Mouse (Mus musculus): ENCODE measurements around the gene Hic1. TPM values are rescaled to one million over a fixed set of nuclear protein-coding genes. Genes with fewer than 3 reads are reported as not detected.

The Hic1 gene
- total RNA-seq, 2 experiments from 2014 or later: 5.0 to 5.2 TPM

DNA sequence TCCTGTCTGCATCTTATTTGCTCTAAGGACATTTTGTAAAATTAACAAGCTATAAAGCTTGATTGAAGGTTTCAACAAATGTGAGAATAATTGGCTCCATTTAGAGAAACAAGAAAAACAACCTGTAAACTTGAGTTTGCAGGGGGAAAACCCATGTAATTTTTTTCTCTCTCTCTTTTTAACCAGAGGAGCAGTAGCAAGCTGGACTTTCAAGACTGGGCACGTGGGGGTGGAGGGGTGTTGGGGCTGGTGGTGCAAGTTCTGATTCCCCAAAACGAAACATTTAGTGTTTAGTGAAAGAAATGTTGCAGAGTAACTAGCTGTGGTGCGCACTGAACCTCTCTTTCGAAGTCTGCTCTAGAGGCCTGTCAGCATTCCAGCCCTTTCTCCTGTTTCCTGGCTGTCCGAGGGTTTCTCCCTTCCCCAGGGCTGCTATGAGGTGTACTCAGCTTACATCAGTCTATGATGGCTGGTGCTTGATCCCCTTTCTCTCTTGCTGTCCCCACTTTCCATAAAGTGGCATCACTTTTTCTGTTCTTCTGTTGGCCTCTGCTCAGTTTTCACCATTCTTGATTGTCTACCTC lies 34.7 kb downstream of the Hic1 start:
- intact Hi-C loops (cut with DNase I): no loop called here
- DNase-seq (ENCODE audit: low spot score in 2 of 2): no peak

GRCm38 (mm10) chr11:75133951-75134350 lies 35.4 kb downstream of the Hic1 start:
- DNase-seq (ENCODE audit: low spot score in 2 of 2): no peak
- intact Hi-C loops (cut with DNase I): no loop called here

- intact Hi-C loops (cut with DNase I): no loop called here
- DNase-seq (ENCODE audit: low spot score in 2 of 2): no peak
These were observed 35.9 kb downstream of the Hic1 start for GRCm38 (mm10) chr11:75133391-75133790.

- intact Hi-C loops (cut with DNase I): no loop called here
- DNase-seq (ENCODE audit: low spot score in 2 of 2): peak; percentile 49 to 56
These were observed 37.0 kb downstream of the Hic1 start for GRCm38 (mm10) chr11:75132278-75132677.

DNA sequence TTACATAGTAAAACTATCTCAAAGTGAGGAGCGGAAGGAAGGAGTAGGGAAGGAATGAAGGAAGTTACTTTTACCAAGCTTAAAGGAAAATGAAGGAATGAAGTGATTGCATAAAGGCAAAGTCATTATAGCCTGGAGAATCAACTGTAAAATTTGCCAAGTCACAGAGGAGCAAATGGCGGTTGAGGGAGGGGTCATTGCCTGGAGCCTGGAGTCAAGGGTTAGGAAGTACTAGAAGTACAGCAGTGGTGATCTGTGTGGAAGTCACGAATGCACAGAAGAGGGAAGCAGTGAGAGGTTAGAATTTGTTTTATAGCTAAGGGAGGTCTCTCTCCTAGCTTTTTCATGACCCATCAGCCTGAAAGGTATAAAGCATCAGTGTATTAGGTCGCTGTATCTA lies 38.0 kb downstream of the Hic1 start:
- intact Hi-C loops (cut with DNase I): no loop called here
- DNase-seq (ENCODE audit: low spot score in 2 of 2): no peak

DNA sequence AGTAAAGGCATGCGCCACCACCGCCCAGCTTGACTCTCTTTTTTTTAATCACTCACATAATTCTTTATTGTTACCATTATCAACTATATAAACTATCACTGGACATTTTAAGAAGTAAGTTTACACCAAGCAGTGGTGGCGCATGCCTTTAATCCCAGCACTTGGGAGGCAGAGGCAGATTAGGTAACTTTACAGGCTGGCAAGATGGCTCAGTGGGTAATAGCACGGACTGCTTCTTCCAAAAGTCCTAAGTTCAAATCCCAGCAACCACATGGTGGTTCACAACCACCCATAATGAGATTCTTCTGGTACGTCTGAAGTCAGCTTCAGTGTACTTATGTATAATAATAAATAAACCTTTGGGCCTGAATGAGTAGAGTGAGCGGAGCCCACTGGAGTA lies 39.8 kb downstream of the Hic1 start:
- DNase-seq (ENCODE audit: low spot score in 2 of 2): no peak
- intact Hi-C loops (cut with DNase I): no loop called here

- intact Hi-C loops (cut with DNase I): no loop called here
- DNase-seq (ENCODE audit: low spot score in 2 of 2): no peak
These were observed 42.9 kb downstream of the Hic1 start for GRCm38 (mm10) chr11:75126384-75126783.

GRCm38 (mm10) chr11:75124406-75124805 lies 44.9 kb downstream of the Hic1 start:
- no peak for DNase-seq (ENCODE audit: low spot score in 2 of 2)
- intact Hi-C loops (cut with DNase I): no loop called here

DNA sequence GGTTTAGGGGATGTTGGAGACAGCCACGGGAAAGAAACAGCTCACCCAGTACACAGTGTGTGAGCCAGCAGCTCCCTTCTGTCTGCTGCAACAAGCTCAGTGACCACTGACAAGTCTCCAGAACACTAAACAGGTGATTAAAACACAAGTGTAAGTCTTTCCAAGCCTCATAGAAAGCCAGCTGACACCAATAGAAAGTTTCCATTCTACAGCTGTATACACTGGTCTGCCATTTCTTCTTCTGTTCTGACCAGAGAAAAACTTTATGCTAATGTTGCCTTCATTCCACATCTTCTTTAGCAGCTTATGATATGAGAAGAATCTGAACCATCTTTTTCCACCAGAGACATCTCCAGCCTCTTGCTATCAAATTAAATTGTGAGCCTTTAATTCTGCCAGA lies 48.0 kb downstream of the Hic1 start:
- no peak for DNase-seq (ENCODE audit: low spot score in 2 of 2)
- intact Hi-C loops (cut with DNase I): no loop called here

DNA sequence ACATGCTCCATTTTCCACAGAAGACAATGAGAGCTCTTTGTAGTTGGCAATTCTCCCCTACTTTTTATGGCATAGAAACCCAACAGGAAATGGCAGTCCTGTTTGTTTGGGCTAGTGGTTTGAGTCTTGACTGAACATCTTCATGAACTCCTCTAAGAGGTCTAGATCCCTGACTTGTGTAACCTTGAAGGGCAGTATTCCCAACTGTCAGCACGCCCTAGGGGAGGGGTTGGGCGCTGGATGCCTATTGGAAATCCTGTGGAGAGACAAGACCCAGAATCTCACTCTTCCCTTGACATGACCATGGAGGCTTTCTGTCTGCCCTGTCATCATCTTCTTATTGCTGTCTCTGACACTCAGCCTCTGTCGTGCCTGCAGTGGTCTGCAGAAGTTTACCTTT lies 49.5 kb downstream of the Hic1 start:
- intact Hi-C loops (cut with DNase I): no loop called here

DNA sequence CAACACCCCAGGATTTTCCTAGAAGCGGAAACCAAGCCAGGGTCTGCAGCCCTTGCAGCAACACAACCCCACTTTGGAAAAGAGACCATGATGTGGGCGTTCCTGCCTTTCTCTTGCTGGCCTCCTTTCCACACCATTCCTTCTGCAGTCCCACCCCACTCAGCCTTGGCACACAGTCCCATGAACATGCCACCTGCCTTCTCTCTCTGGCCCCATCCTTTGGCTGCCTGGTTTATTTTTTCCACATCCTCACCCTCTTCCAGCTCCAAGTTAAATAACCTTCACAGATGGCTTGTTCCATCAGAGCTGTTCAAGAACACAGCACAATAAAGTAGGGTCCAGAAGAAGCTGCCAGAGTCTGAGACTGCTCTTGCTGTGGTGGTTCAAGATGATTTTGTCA lies 50.0 kb downstream of the Hic1 start:
- peak in 1 of 2 experiments; percentile 41 for DNase-seq (ENCODE audit: low spot score in 2 of 2)
- intact Hi-C loops (cut with DNase I): no loop called here

More for the DNA sequence above, 49.5 kb downstream of the Hic1 start:
- no peak for DNase-seq (ENCODE audit: low spot score in 2 of 2)

DNA sequence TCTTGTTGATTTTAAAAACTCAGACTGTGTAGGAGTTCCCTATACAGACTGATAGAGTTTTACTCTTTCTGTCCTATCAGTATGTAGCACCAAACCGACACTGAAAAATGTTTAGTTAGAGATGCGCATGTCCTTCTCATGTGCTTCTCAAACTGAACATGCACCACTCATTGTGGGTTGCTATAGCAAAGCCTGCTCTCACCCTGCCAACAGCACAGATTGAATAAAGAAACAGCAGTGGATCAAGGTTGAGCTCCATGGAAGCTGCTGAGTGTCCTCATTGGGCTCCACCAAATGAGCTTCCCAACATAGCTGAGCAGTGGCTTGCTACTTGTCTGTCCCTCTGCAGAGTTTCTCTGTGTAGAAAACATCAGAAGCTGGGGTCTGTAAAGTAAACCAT lies 51.2 kb downstream of the Hic1 start:
- DNase-seq (ENCODE audit: low spot score in 2 of 2): peak in 1 of 2 experiments; percentile 74
- intact Hi-C loops (cut with DNase I): no loop called here

- intact Hi-C loops (cut with DNase I): no loop called here
- no peak for DNase-seq (ENCODE audit: low spot score in 2 of 2)
These were observed 52.9 kb downstream of the Hic1 start for GRCm38 (mm10) chr11:75116379-75116778.

Small RNAs within 50 kb of the gene (microRNA-seq; reads per million reads assigned to microRNA genes)
- gene Mir132 (9,102 to 13,265 reads per million in 2 experiments), gene Mir212 (593 to 720 reads per million in 2 experiments)

Other genes with a start within 250 kb of the Hic1 start
- 10 to 100 TPM; 22.0 to 22.9 TPM for gene Smg6, start 243.7 kb downstream of the Hic1 start, total RNA-seq (2021)
- gene Srr, start 243.6 kb downstream of the Hic1 start, total RNA-seq (2021): 100 to 1,000 TPM; 101 to 103 TPM
- 10 to 100 TPM; 10.0 to 10.2 TPM for gene Ovca2, start 9.3 kb upstream of the Hic1 start, total RNA-seq (2021)
- gene Dph1, start 21.7 kb upstream of the Hic1 start, total RNA-seq (2021): 10 to 100 TPM; 22.0 to 23.7 TPM
- gene Rtn4rl1, start 24.3 kb upstream of the Hic1 start, total RNA-seq (2021): 10 to 100 TPM; 59.5 to 65.9 TPM
- 10 to 100 TPM; 43.8 to 47.9 TPM for gene Rpa1, start 178.8 kb upstream of the Hic1 start, total RNA-seq (2021)
- gene Smyd4, start 178.9 kb upstream of the Hic1 start, total RNA-seq (2021): 10 to 100 TPM; 10.6 to 11.6 TPM